Mouse (Mus musculus) cortical plate, adult 2 months (tissue): ENCODE measurements around the gene Gprc5a.

Experiments used
- CTCF ChIP-seq: fragments of 200-500 bp; IDR thresholded peaks from 2 replicates; pipeline ENCODE4 v1.5.1; 2011; ENCODE audit warnings: mild to moderate bottlenecking, control low read depth, low read length; ENCODE audit not compliant: insufficient read depth; ENCODE audit errors: extremely low read depth
- POLR2A ChIP-seq: fragments of 200-500 bp; IDR thresholded peaks from 2 replicates; pipeline ENCODE4 v1.6.1; 2011; ENCODE audit warnings: mild to moderate bottlenecking, low read length, control low read depth; ENCODE audit not compliant: insufficient read depth; ENCODE audit errors: extremely low read depth

DNA sequence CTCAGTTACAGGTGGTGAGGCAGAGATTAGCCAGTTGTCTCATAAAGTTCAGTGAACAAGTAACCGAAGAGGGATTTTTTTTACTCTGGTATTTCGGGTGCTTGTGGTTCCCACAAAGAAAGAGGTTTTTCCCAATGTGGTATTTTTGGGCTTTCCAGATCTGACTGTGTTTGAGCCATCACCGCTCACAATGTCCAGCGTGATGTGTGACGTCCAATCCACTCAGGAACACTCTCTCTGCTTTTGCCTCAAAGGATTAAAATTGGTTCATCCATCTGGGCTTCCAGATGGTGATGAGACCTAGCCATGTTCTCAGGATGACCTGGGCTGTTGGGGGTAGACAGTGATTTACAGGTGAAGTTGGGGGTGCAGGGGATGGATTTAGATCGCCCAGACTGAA is 41.6 kb downstream of the Gprc5a start:
- TF ChIP-seq CTCF (no peak), POLR2A (no peak)
